In the genomic region with DNA sequence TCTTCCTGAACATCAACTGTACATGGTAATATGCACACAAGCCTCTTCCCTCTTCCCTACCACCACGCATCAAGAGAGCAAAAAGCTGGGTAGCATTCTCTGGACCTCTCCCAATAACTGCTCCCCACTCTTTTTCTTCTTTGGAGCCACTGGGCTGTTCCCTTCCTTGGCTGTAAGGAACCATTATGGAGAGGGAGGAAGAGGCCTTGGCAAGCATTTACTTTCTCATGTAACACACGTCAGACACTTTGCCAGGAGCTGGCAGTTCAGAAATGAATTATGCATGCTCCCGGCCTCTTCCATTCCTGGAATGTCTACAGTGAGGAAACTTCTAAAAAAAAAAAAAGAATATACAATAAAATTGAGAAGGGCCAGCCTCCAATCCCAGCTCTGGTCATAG, we compare ENCODE assay signal across 8 mouse cellular contexts. TPM values are rescaled to one million over a fixed set of nuclear protein-coding genes. Genes with fewer than 3 reads are reported as not detected.
DNase-seq lines count a peak whose midpoint lies in the region; ATAC-seq lines count a peak whose summit lies in the region.

No protein-coding gene starts in this region.

- no peaks in the 10 kb centered on the region for H3K27me3 ChIP-seq in kidney, embryonic 14.5 days (ENCODE audit: control insufficient read depth, insufficient read depth, low read length)

- peaks cover 26% of the 10 kb centered on the region for H3K36me3 ChIP-seq in kidney, embryonic 14.5 days (ENCODE audit: control insufficient read depth, insufficient read depth, low read length)

- no peak overlapping the region for H3K4me2 ChIP-seq in kidney, embryonic 14.5 days (replicated peaks; ENCODE audit: low read depth, low read length)

- H3K9ac ChIP-seq in kidney, embryonic 14.5 days (ENCODE audit: low read depth, low read length), result no peak overlapping the region

- DNase-seq in adrenal gland, adult (ENCODE audit: inconsistent age in 2 of 2, low spot score in 1 of 2), result peak; percentile 17 to 78
- DNase-seq in adrenal gland, adult 18-20 months (ENCODE audit: low spot score in 2 of 2), result no peak
- DNase-seq in ovary, postnatal 14 days (ENCODE audit: low spot score), result peak; percentile 22
- no peak for DNase-seq in ovary, postnatal 10 days (ENCODE audit: low spot score)
- peak; percentile 52 for DNase-seq in lung, postnatal 14 days
- DNase-seq in natural killer cell, adult 2 months (ENCODE audit: low spot score in 2 of 2), result no peak
- DNase-seq in cerebellum, adult 11-12 months, result no peak

- no peak for ATAC-seq in kidney, embryonic 14.5 days (ENCODE audit: low FRiP score, low TSS enrichment)

- no peak overlapping the region for H3K4me3 ChIP-seq in kidney, embryonic 14.5 days (ENCODE audit: low read length)

- no peaks in the 10 kb centered on the region for H3K9me3 ChIP-seq in kidney, embryonic 14.5 days (ENCODE audit: control insufficient read depth, low read length)

- H3K27ac ChIP-seq in kidney, embryonic 14.5 days (ENCODE audit: low read depth, low read length), result peak overlapping the region; percentile 74; the same call in 1 of the 2 replicates

- 32% methylated on average over 3 of the region's 3 CpGs for WGBS in kidney, embryonic 14.5 days

- H3K4me1 ChIP-seq in kidney, embryonic 14.5 days (ENCODE audit: control insufficient read depth, insufficient read depth, low read length), result peaks cover 46% of the 10 kb centered on the region

RNA-seq across cellular contexts. Expression of a gene that starts 22.7 kb away (rescaled TPM):
- 10 to 100 TPM; 28.2 to 28.4 TPM for total RNA-seq in adrenal gland, adult 18-20 months (2021)
- 28.4 and 64.8 TPM in 2 replicates for polyA plus RNA-seq in kidney, embryonic 14.5 days (2014; fragmentation: Nextera tagmentation; extraction: Ambion mirVana)

Comparison
In these comparisons a context has a peak if more than half of its experiments do, and no peak if none do; other contexts are left out.
1. DNase-seq: peak in adrenal gland, adult (2 of 2), ovary, postnatal 14 days (single experiment) and lung, postnatal 14 days (single experiment); none in adrenal gland, adult 18-20 months (0 of 2), ovary, postnatal 10 days (single experiment), natural killer cell, adult 2 months (0 of 2) and cerebellum, adult 11-12 months (single experiment).